Mouse (Mus musculus): Measurements from ENCODE around the gene Zc3h4. TPM values are rescaled to one million over a fixed set of nuclear protein-coding genes. Genes with fewer than 3 reads are reported as not detected.

Gene Zc3h4
- polyA plus RNA-seq, 1 experiment from 2014 or later = 8.7 TPM

DNA sequence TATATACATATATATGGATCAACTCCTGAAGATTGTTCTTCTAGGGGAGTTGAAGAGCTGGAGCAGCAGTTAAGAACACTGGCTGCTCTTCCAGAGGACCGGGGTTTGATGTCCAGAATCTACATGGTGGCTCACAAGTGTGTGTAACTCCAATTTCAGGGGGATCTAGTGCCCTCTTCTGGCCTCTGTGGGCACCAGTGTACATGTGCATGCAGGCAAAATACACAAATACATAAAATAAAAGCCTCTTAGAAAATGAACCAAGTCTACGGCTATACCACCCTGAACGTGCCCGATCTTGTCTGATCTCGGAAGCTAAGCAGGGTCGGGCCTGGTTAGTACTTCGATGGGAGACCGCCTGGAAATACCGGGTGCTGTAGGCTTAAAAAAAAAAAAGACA, 70.8 kb downstream of the Zc3h4 start:
- Histone ChIP-seq H3K4me1 (peaks cover 20% of the 10 kb centered on the region), H3K9me3 (peaks cover 3% of the 10 kb centered on the region; the same call in 1 of the 2 replicates), H3K27me3 (replicated peaks) (peaks cover 88% of the 10 kb centered on the region), H3K36me3 (no peaks in the 10 kb centered on the region), H3K9ac (no peak overlapping the region), H3K4me2 (no peak overlapping the region), H3K4me3 (no peak overlapping the region), H3K27ac (replicated peaks) (no peak overlapping the region)
- no peak for ATAC-seq (ENCODE audit: extremely low read depth, insufficient number of reproducible peaks, low FRiP score, low TSS enrichment)
- 35% methylated on average over 9 of the region's 9 CpGs for WGBS

DNA sequence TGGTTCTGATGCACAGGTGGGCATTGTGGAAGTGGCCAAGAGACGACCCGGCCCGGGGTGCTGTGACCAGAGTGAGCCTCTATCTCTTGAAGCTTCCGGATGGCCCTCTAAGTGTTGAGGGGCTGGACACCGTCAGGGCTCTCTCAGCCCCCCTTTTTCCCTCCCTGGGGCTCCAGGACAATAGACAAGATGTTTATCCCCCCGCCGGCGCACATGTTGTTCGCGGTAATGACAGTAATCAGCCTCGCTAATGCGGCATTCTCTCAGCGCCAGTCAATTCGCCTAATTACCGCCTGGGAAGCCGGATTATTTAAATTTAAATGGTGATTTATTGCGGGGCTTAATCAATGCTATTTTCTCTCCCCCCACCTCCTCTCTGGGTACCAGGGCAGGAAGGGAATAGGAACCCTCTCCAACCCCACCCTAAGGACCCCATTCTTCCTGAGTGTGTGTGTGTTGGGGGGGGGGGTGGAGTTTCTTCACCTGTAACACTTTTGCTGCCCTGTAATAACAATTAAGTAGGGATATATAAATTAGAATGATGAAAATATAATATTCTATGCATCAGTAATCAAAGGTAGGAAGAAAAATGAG, 71.5 kb downstream of the Zc3h4 start:
- Histone ChIP-seq H3K9ac (no peak overlapping the region), H3K27ac (replicated peaks) (no peak overlapping the region), H3K4me1 (peaks cover 21% of the 10 kb centered on the region), H3K9me3 (peaks cover 3% of the 10 kb centered on the region; the same call in 1 of the 2 replicates), H3K4me3 (no peak overlapping the region), H3K4me2 (no peak overlapping the region), H3K36me3 (no peaks in the 10 kb centered on the region), H3K27me3 (replicated peaks) (peaks cover 94% of the 10 kb centered on the region)
- 9% methylated on average over 17 of the region's 17 CpGs for WGBS
- ATAC-seq (ENCODE audit: extremely low read depth, insufficient number of reproducible peaks, low FRiP score, low TSS enrichment) = no peak

DNA sequence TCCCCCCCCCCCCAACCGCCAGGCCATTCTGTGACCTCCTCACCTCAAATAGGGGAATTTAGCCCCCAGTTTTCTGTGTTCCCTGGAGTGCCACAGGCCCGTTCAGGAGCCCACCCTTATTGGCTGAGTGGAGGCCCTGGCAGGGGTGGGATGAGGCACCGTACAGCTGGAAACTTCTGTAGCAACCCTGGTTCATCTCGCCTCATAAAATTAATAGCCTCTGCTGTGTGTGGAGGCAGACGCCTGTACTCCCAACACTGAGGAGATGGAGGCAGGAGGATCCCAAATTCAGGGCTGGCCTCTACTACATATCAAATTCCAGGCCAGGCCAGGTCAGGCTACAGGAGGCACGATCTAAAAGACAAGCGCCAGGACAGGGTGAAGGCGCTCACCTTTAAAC, 73.1 kb downstream of the Zc3h4 start:
- Histone ChIP-seq H3K4me1 (peaks cover 21% of the 10 kb centered on the region), H3K4me2 (no peak overlapping the region), H3K27ac (replicated peaks) (no peak overlapping the region), H3K9me3 (peaks cover 3% of the 10 kb centered on the region), H3K27me3 (replicated peaks) (peaks cover 96% of the 10 kb centered on the region), H3K9ac (no peak overlapping the region), H3K4me3 (no peak overlapping the region), H3K36me3 (no peaks in the 10 kb centered on the region)
- ATAC-seq (ENCODE audit: extremely low read depth, insufficient number of reproducible peaks, low FRiP score, low TSS enrichment) = no peak
- WGBS = 63% methylated on average over 8 of the region's 8 CpGs

DNA sequence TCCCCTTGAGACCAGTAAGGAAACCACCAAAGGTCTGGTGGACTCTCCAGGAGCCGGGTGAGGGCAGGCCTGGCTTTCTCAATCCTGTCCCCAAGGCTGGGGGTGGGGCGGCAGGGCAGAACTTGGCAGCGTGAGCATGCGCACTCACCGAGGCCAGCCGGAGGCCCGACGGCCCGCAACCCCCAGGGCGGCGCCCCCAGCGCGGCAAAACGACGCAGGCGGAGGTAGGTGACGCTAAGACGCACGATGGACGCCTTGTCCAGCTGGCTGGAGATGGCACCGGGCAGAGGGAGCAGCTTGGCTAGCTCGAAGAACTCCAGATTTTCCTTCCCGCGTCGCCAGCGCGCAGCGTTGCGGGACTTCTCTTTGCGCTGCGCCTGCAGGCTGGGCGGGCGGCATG, 73.7 kb downstream of the Zc3h4 start:
- Histone ChIP-seq H3K9me3 (peaks cover 3% of the 10 kb centered on the region), H3K27ac (replicated peaks) (no peak overlapping the region), H3K27me3 (replicated peaks) (peaks cover 92% of the 10 kb centered on the region), H3K4me1 (peaks cover 21% of the 10 kb centered on the region), H3K36me3 (no peaks in the 10 kb centered on the region), H3K4me3 (peak overlapping the region; percentile 32), H3K9ac (no peak overlapping the region), H3K4me2 (peak overlapping the region; percentile 50)
- 6% methylated on average over 33 of the region's 33 CpGs for WGBS
- no peak for ATAC-seq (ENCODE audit: extremely low read depth, insufficient number of reproducible peaks, low FRiP score, low TSS enrichment)

DNA sequence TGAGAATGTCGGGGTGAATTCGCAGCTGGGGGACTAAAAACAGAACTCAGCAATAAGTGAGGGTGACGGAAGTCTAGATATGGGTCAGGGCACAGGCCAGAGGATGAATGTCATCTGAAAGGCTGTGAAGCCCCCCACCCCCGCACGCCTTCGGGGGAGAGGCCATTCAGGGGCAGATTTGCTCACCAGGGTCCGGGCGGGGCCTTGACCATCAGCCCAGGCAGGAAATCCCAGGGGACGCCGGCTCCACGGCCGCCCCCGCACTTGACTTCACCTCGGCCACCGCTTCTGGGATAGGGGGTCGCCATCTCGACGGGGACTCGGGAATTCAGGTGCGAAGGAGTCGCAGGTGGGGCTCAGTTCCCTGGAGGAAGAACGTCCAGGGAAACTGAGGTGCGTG, 74.6 kb downstream of the Zc3h4 start:
- Histone ChIP-seq H3K9ac (no peak overlapping the region), H3K9me3 (peaks cover 3% of the 10 kb centered on the region), H3K36me3 (no peaks in the 10 kb centered on the region), H3K4me1 (peaks cover 21% of the 10 kb centered on the region), H3K27ac (replicated peaks) (no peak overlapping the region), H3K27me3 (replicated peaks) (peaks cover 90% of the 10 kb centered on the region), H3K4me2 (peak overlapping the region; percentile 67), H3K4me3 (peak overlapping the region; percentile 43)
- WGBS = 3% methylated on average over 23 of the region's 23 CpGs
- no peak for ATAC-seq (ENCODE audit: extremely low read depth, insufficient number of reproducible peaks, low FRiP score, low TSS enrichment)

DNA sequence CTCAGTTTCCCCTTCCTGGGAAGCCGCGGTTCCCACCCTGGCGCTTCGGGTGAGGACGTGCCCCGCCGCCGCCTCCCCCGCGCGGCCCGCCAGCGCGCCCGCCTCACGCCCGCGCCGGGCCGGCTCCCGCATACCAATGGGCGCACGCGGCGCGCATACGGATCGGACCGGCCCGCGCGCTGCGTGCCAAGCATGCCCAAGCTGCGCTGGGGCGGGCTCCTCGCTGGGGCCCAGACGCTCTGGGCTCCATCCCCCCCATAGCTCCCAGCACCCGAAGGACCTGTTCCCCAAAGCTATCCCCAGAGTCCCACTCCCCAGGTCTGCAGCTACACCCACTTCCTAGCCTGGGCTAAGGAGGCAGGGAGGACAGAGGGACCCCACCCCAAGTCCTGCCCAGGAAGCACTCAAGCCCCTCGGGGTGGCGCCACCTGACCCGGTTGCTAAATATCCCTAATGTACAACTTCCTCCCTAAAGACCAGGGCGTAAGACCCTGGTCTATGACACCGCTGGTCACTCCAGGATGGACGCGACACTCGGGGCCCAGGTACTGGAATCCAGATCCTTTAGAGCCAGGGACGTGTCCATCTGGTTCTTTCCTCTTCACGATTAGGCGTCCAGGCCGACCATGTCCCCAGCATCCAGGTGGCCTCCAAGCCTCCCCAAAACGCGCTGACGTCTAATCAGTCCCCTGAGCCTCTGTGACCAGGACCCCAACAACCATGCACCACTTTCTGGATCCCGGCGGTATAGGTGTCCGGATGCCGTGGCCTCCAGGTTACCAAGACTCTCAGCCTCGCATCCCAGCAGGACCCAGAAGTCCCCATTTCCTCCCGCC, 75.3 kb downstream of the Zc3h4 start:
- WGBS = 3% methylated on average over 46 of the region's 59 CpGs
- Histone ChIP-seq H3K9ac (no peak overlapping the region), H3K27ac (replicated peaks) (no peak overlapping the region), H3K9me3 (peaks cover 3% of the 10 kb centered on the region), H3K4me1 (peaks cover 21% of the 10 kb centered on the region), H3K36me3 (no peaks in the 10 kb centered on the region), H3K4me2 (peak overlapping the region; percentile 67), H3K27me3 (replicated peaks) (peaks cover 90% of the 10 kb centered on the region), H3K4me3 (peak overlapping the region; percentile 43)
- ATAC-seq (ENCODE audit: extremely low read depth, insufficient number of reproducible peaks, low FRiP score, low TSS enrichment) = no peak

DNA sequence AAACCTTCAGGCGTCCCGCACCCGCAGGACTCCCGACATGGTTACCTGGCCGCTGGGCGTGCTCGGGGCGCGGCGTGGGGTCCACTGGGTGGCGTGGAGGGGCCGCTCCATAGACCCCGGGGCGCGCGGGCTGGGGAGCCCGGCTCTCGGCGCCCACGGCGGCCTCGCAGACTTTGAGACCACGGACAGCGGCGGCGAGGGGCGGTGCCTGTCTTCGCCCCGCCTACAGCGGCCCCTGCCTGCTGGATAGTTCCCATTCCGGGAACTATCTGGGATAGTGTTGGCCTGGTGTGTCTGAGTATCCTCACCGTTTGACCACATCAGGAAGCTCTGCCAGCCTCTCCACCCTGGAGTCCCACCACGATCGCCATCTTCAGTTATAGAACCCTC, 75.9 kb downstream of the Zc3h4 start:
- H3K4me2 ChIP-seq = peak overlapping the region; percentile 67
- H3K9me3 ChIP-seq = peaks cover 3% of the 10 kb centered on the region
- H3K9ac ChIP-seq = no peak overlapping the region
- peaks cover 21% of the 10 kb centered on the region for H3K4me1 ChIP-seq
- peak overlapping the region; percentile 43 for H3K4me3 ChIP-seq
- 2% methylated on average over 34 of the region's 34 CpGs for WGBS
- no peaks in the 10 kb centered on the region for H3K36me3 ChIP-seq
- no peak overlapping the region for H3K27ac ChIP-seq (replicated peaks)
- H3K27me3 ChIP-seq (replicated peaks) = peaks cover 87% of the 10 kb centered on the region
- ATAC-seq (ENCODE audit: extremely low read depth, insufficient number of reproducible peaks, low FRiP score, low TSS enrichment) = no peak; the same call in 1 of the 2 replicates

DNA sequence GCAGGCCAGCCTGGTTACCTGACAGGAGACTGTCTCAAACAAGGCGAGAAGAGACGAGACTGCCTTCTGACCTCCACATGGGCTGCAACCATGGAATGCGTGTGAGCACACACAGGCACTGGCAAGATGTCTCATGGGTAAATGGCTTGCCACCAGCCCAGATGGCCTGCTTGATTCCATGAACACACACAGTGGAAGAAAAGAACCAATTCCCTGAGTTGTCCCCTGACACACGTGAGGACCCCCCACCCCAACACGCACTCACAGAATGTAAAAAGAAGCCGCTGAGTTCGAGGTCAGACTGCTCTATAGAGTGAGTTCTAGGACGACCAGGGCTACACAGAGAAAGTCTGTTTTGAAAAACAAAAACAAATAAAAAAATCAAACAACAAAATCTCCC, 76.9 kb downstream of the Zc3h4 start, which contains the start of gene Npas1:
Gene Npas1, minus strand, starts transcription at position 101 of the 400 bp plus-strand sequence.
- Histone ChIP-seq H3K27ac (replicated peaks) (no peak within 1 kb of the TSS), H3K4me2 (peak within 1 kb of the TSS; percentile 67), H3K36me3 (no peaks in the 10 kb centered on the region), H3K4me3 (peak within 1 kb of the TSS; percentile 43), H3K9ac (no peak within 1 kb of the TSS), H3K9me3 (peaks cover 3% of the 10 kb centered on the region), H3K4me1 (peaks cover 21% of the 10 kb centered on the region), H3K27me3 (replicated peaks) (peaks cover 77% of the 10 kb centered on the region)
- no peak for ATAC-seq (ENCODE audit: extremely low read depth, insufficient number of reproducible peaks, low FRiP score, low TSS enrichment)
- 82% methylated on average over 8 of the region's 8 CpGs for WGBS

Other genes with a start within 250 kb of the Zc3h4 start
- 17.1 and 19.4 TPM in 2 replicates for gene Meis3, start 225.8 kb upstream of the Zc3h4 start, polyA plus RNA-seq (2015; fragmentation: Nextera tagmentation; extraction: Ambion mirVana)
- 10.5 and 11.0 TPM in 2 replicates for gene Dhx34, start 178.9 kb upstream of the Zc3h4 start, polyA plus RNA-seq (2015; fragmentation: Nextera tagmentation; extraction: Ambion mirVana)
- 0.76 and 0.78 TPM in 2 replicates for gene C5ar2, start 156.8 kb upstream of the Zc3h4 start, polyA plus RNA-seq (2015; fragmentation: Nextera tagmentation; extraction: Ambion mirVana)
- gene C5ar1, start 141.4 kb upstream of the Zc3h4 start, polyA plus RNA-seq (2015; fragmentation: Nextera tagmentation; extraction: Ambion mirVana) = 1.5 and 2.2 TPM in 2 replicates
- 10.7 TPM in 2 replicates for gene Inafm1, start 127.3 kb upstream of the Zc3h4 start, polyA plus RNA-seq (2015; fragmentation: Nextera tagmentation; extraction: Ambion mirVana)
- 14.3 and 16.5 TPM in 2 replicates for gene Ccdc9, start 114.1 kb upstream of the Zc3h4 start, polyA plus RNA-seq (2015; fragmentation: Nextera tagmentation; extraction: Ambion mirVana)
- 8.2 and 8.8 TPM in 2 replicates for gene Bbc3, start 92.5 kb upstream of the Zc3h4 start, polyA plus RNA-seq (2015; fragmentation: Nextera tagmentation; extraction: Ambion mirVana)
- gene Sae1, start 13.1 kb upstream of the Zc3h4 start, polyA plus RNA-seq (2015; fragmentation: Nextera tagmentation; extraction: Ambion mirVana) = 210 and 223 TPM in 2 replicates
- 73.2 and 79.2 TPM in 2 replicates for gene Tmem160, start 51.9 kb downstream of the Zc3h4 start, polyA plus RNA-seq (2015; fragmentation: Nextera tagmentation; extraction: Ambion mirVana)
- gene Npas1, start 76.8 kb downstream of the Zc3h4 start, polyA plus RNA-seq (2015; fragmentation: Nextera tagmentation; extraction: Ambion mirVana) = 0.36 and 0.37 TPM in 2 replicates
- gene Arhgap35, start 214.1 kb downstream of the Zc3h4 start, polyA plus RNA-seq (2015; fragmentation: Nextera tagmentation; extraction: Ambion mirVana) = 13.0 and 13.3 TPM in 2 replicates